Mouse (Mus musculus) adrenal gland, postnatal 25 days (tissue): ENCODE results near the gene Dync2h1. TPM values are rescaled to one million over a fixed set of nuclear protein-coding genes. Genes with fewer than 3 reads are reported as not detected.
A peak's percentile ranks its signal among the peaks of the same experiment; 100 is the strongest.
"Not testable (repeated sequence)": the region's sequence is repeated elsewhere in the genome, so short reads cannot be mapped to it uniquely, and the experiment has no call there.

Experiments used
- DNase-seq: peaks from one replicate; pipeline ENCODE4 v3.0.0; 2021; ENCODE audit warnings: mixed read lengths
- long read RNA-seq: library from polyadenylated mRNA; stranded (forward); transcript quantifications from one replicate; pipeline ENCODE4 v2.0.0, GENCODE M21; 2021
- total RNA-seq: library from RNA; stranded (reverse); gene quantifications from 2 replicates; pipeline ENCODE4 v1.2.3, GENCODE M21; 2021

The Dync2h1 gene
- total RNA-seq, result 19.1 and 19.2 TPM in 2 replicates
- long read RNA-seq, partial matches to known transcripts, result 2 of 6 reads
- long read RNA-seq, other reads (novel, unspliced or antisense), result 4 of 6 reads

DNA sequence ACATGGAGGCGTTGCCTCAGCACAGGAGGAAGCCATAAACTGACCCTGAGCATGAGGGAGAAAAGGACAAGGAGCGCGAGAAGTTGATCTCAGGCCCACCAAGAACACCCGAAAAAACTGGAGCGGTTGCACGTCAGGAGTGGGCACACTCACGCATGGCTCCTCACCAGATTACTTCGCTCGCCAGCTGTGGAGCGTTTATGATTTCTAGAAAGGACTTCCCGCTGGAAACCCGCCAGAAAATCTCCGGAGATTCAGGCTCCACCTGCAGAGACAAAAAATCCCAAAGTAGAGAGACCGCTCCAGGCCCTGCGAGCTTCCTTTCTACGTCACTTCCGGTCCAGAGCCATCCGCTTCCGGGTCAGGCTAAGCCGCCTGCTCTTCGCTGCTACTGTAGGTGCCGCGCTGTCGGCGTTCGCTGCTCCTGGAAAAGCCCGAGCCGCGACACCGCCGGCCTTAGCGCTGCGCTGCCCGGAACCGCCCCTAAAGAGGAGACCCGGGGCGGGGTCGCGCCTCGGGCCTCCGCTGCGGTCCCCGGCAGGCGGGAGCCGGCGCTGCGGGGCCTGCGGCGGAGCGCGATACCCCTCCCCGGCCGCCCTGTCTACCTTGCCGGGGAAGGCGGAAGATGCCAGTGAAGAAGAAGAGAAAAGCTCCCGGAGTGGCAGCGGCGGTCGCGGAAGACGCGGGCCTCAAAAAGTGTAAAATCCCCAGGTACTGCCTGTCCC is at the start of gene Dync2h1, which contains the start of gene Dcun1d5:
Gene Dync2h1, minus strand, starts transcription at position 275 of the 725 bp plus-strand sequence.
Gene Dcun1d5, plus strand, starts transcription at position 349 of the 725 bp plus-strand sequence.
- peak; percentile 93 for DNase-seq

DNA sequence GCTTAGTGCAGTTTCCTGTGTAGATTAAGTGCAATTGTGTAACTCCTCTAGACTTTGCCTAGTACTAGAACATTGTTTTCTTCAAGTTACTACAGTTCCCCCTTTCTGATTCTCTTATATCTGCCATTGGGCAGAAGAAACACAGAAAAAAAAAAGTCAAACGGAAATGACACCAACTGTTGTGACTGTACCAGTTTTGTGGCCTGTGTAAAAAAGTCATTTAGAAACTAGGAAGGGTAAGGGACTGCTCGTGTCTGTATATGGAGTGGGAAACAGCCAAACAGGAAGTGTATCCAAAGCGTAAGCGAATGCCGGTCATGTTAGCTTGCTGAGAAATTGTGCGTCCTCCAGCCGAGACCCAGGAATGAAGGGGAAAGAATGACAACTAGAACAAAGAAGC is 37.2 kb upstream of the Dync2h1 start:
- no peak for DNase-seq

DNA sequence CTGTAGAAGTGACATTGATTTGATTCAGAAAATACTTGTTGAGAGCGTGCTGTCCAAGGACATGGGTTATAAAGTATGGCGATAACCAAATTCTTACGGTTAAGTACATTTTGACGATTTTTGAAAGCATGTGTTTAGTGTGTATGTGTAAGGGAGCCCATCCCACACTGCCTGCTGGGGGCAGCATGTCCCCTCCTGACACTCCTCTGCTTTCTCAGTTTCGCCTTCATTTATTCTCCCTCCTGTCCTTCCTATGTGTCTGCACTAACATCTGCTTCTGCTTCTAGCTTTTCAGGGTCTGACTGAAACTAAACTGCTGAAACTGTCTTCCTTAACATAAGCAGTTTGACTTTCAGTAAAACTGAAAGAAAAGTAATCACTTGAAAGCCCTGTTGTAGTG is 36.8 kb upstream of the Dync2h1 start:
- no peak for DNase-seq

DNA sequence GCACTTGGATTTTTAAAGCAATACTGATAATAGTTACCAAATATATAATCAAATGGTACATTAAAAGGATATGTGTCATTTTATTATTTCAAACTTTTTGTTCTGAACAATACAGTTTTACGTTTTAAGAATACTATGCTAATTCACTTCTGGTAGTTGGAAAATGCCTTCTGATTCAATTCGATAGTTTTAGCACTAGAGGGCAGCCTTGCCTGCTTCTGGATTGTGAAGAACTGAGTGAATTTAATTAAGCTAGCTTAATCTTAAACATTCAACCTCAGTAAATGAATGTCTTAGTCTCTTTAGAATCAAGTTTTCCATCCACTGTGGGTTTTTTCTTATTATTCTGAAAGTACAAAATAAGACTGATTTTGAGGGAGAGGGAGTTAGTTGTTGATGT is 32.0 kb upstream of the Dync2h1 start:
- DNase-seq, result no peak

DNA sequence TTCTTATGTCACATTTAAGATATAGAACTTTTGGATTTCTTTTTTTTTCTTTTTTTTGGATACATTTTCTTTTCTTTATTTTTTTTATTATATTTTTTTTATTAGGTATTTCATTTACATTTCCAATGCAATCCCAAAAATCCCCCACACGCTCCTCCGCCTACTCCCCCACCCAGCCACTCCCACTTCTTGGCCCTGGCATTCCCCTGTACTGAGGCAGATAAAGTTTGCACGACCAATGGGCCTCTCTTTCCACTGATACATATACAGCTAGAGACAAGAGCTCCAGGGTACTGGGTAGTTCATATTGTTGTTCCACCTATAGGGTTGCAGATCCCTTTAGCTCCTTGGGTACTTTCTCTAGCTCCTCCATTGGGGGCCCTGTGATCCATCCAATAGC is 6.4 kb upstream of the Dync2h1 start:
- not testable (repeated sequence) for DNase-seq

DNA sequence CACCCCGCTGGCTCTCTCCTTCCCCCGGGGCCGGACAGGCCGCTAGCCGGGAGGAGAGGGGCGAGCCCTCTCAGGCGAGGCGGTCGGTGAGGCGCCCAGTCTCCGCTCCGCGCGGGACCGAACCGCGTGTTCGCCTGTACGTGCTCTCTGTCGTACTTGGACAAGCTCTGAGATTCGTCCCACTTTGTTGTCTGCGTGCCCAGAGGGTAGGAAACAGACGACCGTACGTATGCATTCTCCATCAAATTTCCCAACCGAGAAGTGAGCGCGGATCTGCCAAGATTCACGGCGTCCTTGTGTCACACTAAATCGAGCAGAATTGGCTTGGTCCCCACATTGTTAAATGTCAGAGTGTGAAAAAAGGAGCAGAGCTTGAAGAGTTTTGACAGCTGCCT is 648 bp upstream of the Dync2h1 start:
- DNase-seq, result peak; percentile 28

DNA sequence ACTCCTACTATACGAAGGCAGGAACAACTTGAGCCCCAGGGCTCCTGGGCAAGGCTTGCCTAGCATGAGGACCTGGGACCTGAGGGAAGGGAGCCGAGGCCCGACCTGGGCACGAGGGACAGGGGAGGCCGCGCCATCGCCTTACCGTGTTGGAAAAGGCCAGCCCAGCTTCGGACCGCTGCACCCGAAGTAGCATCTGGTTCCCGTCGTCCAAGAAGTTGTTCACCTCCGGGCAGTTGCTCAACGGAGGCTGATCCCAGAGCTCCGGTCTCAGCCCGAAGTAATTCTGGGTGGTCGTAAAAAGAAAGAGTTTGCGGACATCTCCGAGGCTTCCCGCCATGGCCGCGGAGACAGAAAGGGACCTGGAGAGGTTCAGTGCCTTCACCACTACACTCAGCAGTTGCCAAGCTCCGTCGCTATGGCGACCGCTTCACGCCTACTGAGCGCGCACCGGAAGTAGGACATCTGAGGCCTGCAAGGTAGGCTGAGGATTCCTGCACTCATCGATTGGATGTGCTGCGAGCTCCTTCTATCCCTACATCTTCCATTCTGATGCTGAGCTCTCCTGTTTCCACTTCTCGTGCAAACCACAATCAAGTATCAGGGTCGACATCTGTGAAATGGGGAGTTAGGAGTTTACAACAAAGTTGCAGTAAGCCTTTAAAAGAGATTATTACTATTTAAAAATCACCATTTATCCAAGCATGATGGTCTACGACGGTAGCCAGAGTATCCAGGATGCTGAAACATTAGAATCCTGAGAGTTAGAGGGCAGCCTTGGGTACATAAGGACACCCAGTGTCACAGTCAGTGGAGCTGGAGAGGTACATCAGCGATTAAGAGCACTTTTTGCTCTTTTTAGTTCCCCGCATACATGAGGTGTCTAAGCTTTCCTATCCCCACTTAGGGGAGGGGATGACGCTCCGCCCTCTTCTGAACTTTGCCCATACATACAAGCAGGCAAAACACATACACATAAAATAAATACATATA is 7.3 kb downstream of the Dync2h1 start:
- peak; percentile 88 for DNase-seq

DNA sequence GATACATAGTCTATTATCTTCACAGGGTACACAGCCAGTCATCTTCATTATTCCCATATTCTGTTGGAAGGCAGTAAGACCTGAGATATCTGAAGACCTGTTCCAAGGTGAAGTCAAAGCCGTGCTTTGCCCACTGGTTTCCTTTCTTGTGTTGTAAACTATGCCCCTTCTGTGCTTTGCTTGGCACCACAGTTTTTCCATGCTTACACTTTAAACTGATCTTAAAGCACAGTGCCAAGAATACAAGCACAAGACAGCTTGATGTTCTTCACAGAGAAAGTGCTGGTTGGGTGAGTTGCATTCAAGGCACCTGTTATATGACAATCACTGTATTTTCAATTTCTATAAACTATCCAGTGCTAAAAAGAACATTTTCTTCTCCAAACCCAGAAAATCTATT is 10.5 kb downstream of the Dync2h1 start:
- DNase-seq, result no peak

DNA sequence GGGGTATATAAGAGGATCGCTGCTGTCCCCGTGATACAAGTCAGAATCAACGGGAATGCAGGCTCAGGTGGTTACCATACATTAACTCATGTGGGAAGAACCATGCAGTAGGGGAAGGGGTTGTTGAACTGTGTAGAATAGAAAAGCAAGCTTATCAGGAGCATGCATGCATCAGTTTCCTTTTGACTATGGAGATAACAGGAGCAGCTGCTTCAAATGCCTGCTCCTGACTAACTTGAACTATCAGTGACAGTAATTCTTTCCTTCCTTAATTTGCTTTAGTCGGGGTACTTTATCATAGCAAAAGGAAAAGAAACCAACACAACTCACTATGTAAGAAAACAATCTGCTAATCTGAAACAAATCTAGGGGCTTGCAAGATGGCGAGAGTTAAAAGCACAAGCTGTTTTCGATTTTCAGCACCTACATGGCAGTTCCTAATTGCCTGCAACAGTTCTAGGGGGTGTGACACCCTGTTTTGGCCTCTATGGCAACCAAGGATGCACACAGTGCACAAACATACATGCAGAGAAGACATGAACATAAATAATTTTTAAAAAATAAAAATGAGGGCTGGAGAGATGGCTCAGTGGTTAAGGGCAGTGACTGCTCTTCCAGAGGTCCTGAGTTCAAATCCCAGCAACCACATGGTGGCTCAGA is 16.8 kb downstream of the Dync2h1 start:
- no peak for DNase-seq

DNA sequence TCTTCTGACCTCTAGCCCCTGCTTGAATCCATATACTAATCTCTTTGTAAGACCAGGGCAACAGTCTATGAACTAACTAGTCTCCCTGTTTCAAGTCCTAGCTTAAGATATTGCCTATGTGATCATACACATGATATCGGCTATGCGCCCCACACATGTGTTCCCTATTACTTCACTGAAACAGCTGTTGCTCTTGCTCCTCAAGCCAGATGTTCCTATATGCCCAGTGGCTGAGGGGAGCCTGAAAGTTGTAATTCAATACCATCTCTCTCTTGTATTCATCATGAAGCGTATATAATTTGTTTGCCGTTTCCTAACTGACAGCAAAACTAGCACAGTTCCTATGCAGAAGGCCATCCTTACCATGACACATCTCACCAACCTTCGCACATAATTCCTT is 23.6 kb downstream of the Dync2h1 start:
- no peak for DNase-seq

DNA sequence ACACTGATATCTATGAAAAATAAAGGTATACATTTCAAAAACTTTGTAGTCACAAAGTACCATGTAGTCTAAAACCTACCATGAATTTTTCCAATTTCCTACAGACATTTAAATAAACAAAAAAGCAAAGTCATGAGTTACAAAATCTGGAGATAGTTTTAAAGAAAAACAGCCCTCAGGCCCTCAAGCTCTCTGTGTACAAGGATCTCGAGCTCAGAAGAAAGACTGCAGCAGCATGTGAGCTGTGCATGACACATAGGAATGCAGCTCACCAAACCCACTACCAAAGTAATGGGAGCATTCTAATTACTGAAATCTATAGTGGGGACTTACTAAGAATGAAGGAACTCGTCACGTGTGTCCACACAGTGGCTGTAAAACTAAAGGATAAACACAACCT is 24.5 kb downstream of the Dync2h1 start:
- DNase-seq, result no peak

DNA sequence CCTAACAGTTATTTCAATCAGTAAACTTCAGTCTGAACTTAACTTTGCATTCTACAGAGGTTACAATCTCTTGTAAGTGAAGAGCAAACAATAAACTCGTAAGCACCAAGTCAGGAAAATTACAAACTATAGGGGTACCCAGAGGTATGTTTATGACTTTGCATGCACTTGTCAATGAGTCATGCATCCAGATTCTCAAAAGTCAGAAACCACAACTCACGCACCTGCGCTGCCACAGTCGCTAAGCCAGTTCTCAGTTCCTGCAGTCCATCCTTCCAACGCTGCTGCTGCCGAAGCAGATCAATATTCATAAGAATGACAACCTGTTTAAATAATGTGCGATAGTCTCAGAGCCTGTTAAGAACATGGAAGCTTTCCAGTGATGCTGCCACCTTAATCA is 25.6 kb downstream of the Dync2h1 start:
- DNase-seq, result no peak

DNA sequence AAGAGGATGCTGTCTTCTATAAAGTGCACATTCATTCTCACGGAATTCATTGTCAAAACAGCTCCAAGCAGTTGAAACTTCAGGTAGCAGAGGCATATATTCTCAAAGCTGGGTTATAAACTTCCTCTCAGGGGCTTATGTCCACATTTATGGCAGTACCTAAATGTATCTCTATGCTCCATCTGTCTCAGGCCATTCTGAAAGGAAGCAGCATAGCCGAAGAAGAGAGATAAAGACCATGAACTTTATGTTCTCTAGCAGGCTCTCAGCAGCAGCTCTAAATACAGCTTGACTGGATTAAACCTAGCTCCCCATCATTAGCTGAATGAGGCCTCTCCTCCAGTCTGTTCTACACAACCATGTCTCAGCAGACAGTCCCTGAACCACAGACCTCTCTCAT is 29.9 kb downstream of the Dync2h1 start:
- DNase-seq, result no peak

DNA sequence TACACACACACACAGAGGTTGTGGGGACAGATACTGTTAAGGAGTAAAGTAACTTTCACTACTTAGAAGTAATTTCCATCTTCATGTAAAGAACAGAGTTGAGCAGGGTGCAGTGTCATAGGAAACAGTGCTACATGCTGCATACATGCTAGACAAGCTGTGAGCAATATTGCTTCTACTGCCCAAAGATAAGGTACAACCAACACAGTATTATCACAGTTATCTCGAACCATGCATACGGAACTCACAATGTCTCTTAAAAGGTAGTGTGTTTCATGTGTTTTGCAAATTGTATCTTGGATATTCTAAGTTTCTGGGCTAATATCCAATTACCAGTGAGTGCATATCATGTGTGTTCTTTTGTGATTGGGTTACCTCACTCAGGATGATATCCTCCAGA is 61.4 kb downstream of the Dync2h1 start:
- no peak for DNase-seq

DNA sequence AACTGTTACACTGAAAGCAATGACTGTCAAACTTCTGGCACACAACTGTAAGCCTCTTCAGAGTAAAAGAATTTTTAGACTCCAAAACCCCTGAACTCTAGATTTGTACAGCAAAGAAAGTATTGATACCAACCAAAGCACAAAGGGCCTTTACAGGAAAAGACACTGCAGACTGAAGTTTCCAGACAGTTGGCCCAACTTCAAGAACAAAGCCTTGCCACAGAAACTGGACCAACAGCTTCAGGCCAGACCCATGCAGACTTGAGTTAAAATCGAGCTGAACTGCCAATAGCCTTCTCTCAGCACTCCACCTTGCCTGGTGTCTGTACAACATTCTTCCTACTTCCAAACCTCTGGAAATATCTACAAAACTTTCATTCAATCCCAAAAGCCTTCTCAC is 74.1 kb downstream of the Dync2h1 start:
- no peak for DNase-seq

DNA sequence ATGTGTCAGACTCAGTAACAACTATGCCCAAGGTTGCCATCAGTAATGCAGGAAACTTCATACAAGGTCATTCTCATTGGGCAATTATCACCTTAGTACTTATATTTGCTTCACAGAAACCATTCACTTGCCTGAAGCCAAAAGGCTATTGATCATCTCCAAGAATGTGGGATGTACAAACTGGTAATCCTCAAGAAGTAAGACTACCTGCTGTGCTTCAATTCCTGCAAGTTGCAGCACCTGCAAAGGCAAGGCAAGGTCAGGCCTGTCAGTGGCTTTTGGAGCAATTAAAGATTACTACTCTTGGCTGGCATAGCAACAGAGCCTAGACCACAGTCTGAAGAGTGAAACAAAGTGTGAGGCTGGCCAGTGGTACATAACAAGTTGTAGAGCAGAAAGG is 82.9 kb downstream of the Dync2h1 start:
- no peak for DNase-seq

DNA sequence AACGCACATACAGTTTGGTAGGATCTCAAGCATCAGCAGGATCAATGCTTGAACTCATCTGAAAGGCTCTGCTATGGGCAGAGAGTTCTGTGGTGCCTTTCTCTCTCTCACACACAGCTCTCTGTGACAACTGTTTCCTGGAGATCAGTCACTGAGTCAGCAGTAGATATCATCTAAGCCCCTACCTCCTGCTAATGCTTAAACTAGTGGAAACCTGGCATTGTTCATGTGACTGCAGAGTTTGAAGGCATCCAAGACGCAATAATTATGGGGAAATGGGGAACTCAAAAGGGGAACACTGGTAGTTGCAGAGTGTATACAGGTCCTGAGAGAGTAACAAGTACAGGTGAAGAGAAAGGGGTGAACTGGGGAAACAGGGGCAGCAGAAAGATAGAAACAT is 109.6 kb downstream of the Dync2h1 start:
- DNase-seq, result no peak

DNA sequence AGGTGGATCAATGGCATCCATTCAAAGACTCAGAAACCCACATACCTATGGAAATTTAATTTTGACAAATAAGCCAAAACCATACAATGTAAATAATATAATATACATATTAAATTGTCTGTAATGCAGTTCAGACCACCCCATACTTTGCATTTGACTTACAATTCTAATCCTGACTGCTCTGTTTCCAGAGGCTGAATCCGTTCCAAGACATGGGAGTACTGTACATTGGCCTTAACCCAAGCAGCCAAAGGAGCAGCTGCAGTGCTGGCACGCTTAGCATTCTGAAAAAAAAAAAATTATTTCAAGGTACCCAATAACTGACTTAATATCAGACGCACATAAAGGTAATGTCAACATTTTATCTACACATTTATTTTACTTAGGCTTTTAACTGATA is 113.4 kb downstream of the Dync2h1 start:
- no peak for DNase-seq

DNA sequence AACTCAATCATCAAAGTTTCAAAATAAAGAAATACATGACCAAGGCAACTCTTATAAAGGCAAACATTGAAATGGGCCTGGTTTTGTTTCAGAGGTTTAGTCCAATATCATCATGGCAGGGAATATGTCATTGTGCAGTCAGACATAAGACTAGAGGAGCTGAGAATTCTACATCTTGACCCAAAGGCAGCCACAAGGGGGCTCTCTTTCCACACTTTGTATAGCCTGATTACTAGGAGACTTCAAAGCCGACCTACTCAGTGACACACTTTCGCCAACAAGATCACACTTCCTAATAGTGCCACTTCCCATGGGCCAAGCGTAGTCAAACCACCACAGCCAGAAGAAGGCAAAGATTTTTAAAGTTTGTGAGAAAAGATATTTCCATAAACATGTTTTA is 133.7 kb downstream of the Dync2h1 start:
- DNase-seq, result peak; percentile 16

DNA sequence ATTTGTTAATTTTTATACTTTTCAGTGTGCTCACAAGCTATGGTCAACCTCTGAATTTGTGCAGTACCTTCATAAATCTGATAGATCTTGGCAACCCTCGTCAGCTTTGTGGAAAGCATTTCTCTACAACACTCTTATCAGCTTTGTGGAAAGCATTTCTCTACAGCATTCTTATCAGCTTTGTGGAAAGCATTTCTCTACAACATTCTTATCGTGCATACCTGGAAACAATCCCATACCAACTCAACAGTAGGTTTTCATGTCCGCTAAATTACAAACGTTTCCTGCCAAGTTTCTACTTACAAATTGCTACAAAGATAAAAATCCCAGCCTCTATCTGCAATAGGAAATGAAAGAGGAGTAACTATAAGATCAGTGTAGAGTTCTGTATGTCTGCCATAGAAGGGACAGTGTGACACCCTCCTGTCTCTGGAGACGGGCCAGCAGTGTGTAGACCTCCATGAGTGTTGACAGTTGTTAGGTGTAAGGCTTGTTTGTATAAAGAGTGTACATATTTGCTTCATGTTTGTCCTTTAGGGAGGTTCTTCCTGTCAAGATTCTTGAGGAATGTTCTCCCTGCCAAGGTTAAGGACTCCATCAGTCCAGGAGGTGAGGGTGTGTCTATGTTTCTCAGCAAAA is 141.5 kb downstream of the Dync2h1 start:
- no peak for DNase-seq

DNA sequence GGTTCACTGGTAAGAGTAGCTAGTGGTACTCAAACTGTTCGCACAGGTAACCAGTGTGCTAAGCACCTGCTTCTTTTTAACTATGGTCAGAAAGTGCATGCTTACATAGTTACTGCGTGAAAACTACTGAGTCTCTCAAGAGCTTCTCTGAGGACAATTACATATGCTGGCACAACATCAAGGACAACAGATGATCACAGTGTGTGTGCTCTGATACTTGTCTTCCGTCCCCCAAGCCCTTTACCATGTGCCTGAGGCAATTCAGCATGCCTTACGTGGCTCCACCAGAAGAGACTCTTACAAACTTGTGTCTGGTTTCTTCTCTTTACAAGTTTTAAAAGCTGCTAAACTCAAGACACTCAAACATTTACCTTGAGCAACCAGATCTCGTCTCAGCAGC is 143.0 kb downstream of the Dync2h1 start:
- no peak for DNase-seq

DNA sequence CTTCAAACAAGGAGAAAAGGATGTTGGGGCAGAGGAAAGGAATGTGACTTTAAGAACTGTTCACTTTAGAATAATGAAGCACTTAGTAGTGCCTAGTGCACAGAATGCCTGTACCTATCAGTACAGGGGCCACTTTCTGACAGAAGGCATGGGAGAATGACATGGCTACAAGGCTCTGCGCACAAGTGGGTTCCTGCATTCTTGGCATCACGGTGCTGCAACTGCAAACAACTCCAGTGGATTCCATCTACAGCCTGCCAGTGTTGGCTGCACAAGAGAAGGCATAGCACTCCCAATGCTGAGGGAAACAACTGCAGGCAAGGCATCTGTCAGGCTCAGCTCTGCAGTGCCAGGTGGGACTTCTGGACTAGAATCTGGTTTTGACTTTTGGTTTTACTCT is 151.7 kb downstream of the Dync2h1 start:
- no peak for DNase-seq
